Comparison of ENCODE assay signal across 16 mouse cellular contexts in genomic region chr4:24609564-24609963, GRCm38 (mm10).
"Had no signal": no experiment of that assay in that cellular context is flagged by ENCODE, and none has a peak within 500 bp of the region (broad histone marks: within the 10 kb centered on the region; RNA-seq: fewer than 3 reads in every experiment).

No protein-coding gene starts in this region.

- H3K4me2 ChIP-seq: lung, embryonic 15.5 days; midbrain, embryonic 12.5 days; midbrain, embryonic 15.5 days; neural tube, embryonic 12.5 days; stomach, embryonic 15.5 days had no signal

- ATAC-seq: lung, postnatal 0 days; midbrain, embryonic 15.5 days had no signal

- H3K4me1 ChIP-seq: lung, embryonic 15.5 days; megakaryocyte, embryonic 14.5 days; midbrain, embryonic 12.5 days; midbrain, embryonic 15.5 days; neural tube, embryonic 12.5 days; stomach, embryonic 15.5 days had no signal

- H3K9ac ChIP-seq: lung, embryonic 15.5 days; midbrain, embryonic 12.5 days; midbrain, embryonic 15.5 days; neural tube, embryonic 12.5 days; stomach, embryonic 15.5 days had no signal

- DNase-seq: lung, adult 2 months; lung, postnatal 14 days; lung, postnatal 36 days; right cerebral cortex, postnatal 14 days; thymus, adult 2 months; thymus, postnatal 25 days; thymus, postnatal 4 days had no signal

- H3K27ac ChIP-seq: lung, embryonic 15.5 days; macrophage; midbrain, embryonic 12.5 days; midbrain, embryonic 15.5 days; neural tube, embryonic 12.5 days; stomach, embryonic 15.5 days; stomach, postnatal 0 days had no signal

- H3K36me3 ChIP-seq: midbrain, embryonic 12.5 days; midbrain, embryonic 15.5 days; neural tube, embryonic 12.5 days; stomach, embryonic 15.5 days had no signal

- H3K4me3 ChIP-seq: lung, embryonic 15.5 days; megakaryocyte, embryonic 14.5 days; midbrain, embryonic 12.5 days; midbrain, embryonic 15.5 days; neural tube, embryonic 12.5 days; stomach, embryonic 15.5 days had no signal

- H3K9me3 ChIP-seq: lung, embryonic 15.5 days; megakaryocyte, embryonic 14.5 days; midbrain, embryonic 12.5 days; midbrain, embryonic 15.5 days; neural tube, embryonic 12.5 days; stomach, embryonic 15.5 days had no signal

- H3K27me3 ChIP-seq: lung, embryonic 15.5 days; megakaryocyte, embryonic 14.5 days; midbrain, embryonic 12.5 days; midbrain, embryonic 15.5 days; neural tube, embryonic 12.5 days; stomach, embryonic 15.5 days had no signal
